Comparison of ENCODE assay signal across 8 mouse cellular contexts in genomic region chr16:77166722-77167121, GRCm38 (mm10).
DNase-seq lines count a peak whose midpoint lies in the region; ATAC-seq and TF ChIP-seq lines count a peak whose summit lies in the region.

No protein-coding gene starts in this region.

- no peak overlapping the region for H3K9ac ChIP-seq in forebrain, postnatal 0 days
- H3K9ac ChIP-seq in forebrain, embryonic 15.5 days (replicated peaks) = no peak overlapping the region

- no peaks in the 10 kb centered on the region for H3K27me3 ChIP-seq in forebrain, postnatal 0 days (ENCODE audit: insufficient read depth, low read length)
- H3K27me3 ChIP-seq in forebrain, embryonic 15.5 days = no peaks in the 10 kb centered on the region
- H3K27me3 ChIP-seq in E14TG2a.4 (ENCODE audit: insufficient read depth, low read length) = no peaks in the 10 kb centered on the region

- peak; percentile 23; the same call in 1 of the 2 replicates for TF ChIP-seq CTCF in forebrain, postnatal 0 days (IDR thresholded peaks at IDR 0.05; ENCODE audit: low read depth)
- peak; percentile 54 for TF ChIP-seq CTCF in left cerebral cortex, adult 2 months (IDR thresholded peaks at IDR 0.05)
- peak; percentile 51 for TF ChIP-seq CTCF in E14TG2a.4 (conservative IDR thresholded peaks at IDR 0.05; ENCODE audit: low read length)

- no peaks in the 10 kb centered on the region for H3K9me3 ChIP-seq in forebrain, postnatal 0 days (ENCODE audit: low read length)
- H3K9me3 ChIP-seq in forebrain, embryonic 15.5 days = no peaks in the 10 kb centered on the region
- H3K9me3 ChIP-seq in E14TG2a.4 (ENCODE audit: low read length) = no peaks in the 10 kb centered on the region

- intact Hi-C loops in left cerebral cortex, adult 2 months (cut with DNase I) = no loop called here
- intact Hi-C loops in left cerebral cortex, postnatal 36 days (cut with DNase I) = no loop called here

- no peaks in the 10 kb centered on the region for H3K36me3 ChIP-seq in forebrain, postnatal 0 days (ENCODE audit: insufficient read depth)
- H3K36me3 ChIP-seq in forebrain, embryonic 15.5 days = no peaks in the 10 kb centered on the region
- H3K36me3 ChIP-seq in E14TG2a.4 (ENCODE audit: insufficient read depth, low read length) = no peaks in the 10 kb centered on the region

- H3K27ac ChIP-seq in forebrain, postnatal 0 days (ENCODE audit: low read depth, low read length) = no peak overlapping the region
- H3K27ac ChIP-seq in forebrain, embryonic 15.5 days (replicated peaks) = no peak overlapping the region
- no peak overlapping the region for H3K27ac ChIP-seq in left cerebral cortex, adult 2 months

- H3K4me1 ChIP-seq in forebrain, postnatal 0 days (ENCODE audit: insufficient read depth) = no peaks in the 10 kb centered on the region
- H3K4me1 ChIP-seq in forebrain, embryonic 15.5 days = no peaks in the 10 kb centered on the region
- no peaks in the 10 kb centered on the region for H3K4me1 ChIP-seq in E14TG2a.4 (replicated peaks; ENCODE audit: low read depth, low read length)

- no peak for DNase-seq in forebrain, postnatal 0 days
- DNase-seq in left cerebral cortex, adult 2 months (ENCODE audit: extremely low spot score in 1 of 2, low spot score in 2 of 2) = no peak
- no peak for DNase-seq in left cerebral cortex, postnatal 36 days (ENCODE audit: low spot score in 2 of 2)
- DNase-seq in kidney, postnatal 10 days = peak; percentile 62
- no peak for DNase-seq in neural tube, embryonic 10.5 days (ENCODE audit: extremely low spot score, low spot score)
- no peak for DNase-seq in cerebellum, adult 18-20 months

- no peak overlapping the region for H3K4me2 ChIP-seq in forebrain, postnatal 0 days (ENCODE audit: low read depth)
- no peak overlapping the region for H3K4me2 ChIP-seq in forebrain, embryonic 15.5 days (replicated peaks)

- no peak overlapping the region for H3K4me3 ChIP-seq in forebrain, postnatal 0 days (ENCODE audit: low read depth, low read length)
- no peak overlapping the region for H3K4me3 ChIP-seq in forebrain, embryonic 15.5 days
- H3K4me3 ChIP-seq in left cerebral cortex, adult 2 months = no peak overlapping the region
- H3K4me3 ChIP-seq in E14TG2a.4 (replicated peaks; ENCODE audit: low read length) = no peak overlapping the region

- 66% methylated on average over 4 of the region's 4 CpGs for WGBS in forebrain, postnatal 0 days
- WGBS in forebrain, embryonic 15.5 days = 65% methylated on average over 4 of the region's 4 CpGs

- ATAC-seq in forebrain, postnatal 0 days = no peak
- no peak for ATAC-seq in forebrain, embryonic 15.5 days (replicated peaks)
